Mouse (Mus musculus): ENCODE measurements around the gene Gm45062. TPM values are rescaled to one million over a fixed set of nuclear protein-coding genes. Genes with fewer than 3 reads are reported as not detected.

Gene Gm45062
- polyA plus RNA-seq, 1 experiment: not detected

DNA sequence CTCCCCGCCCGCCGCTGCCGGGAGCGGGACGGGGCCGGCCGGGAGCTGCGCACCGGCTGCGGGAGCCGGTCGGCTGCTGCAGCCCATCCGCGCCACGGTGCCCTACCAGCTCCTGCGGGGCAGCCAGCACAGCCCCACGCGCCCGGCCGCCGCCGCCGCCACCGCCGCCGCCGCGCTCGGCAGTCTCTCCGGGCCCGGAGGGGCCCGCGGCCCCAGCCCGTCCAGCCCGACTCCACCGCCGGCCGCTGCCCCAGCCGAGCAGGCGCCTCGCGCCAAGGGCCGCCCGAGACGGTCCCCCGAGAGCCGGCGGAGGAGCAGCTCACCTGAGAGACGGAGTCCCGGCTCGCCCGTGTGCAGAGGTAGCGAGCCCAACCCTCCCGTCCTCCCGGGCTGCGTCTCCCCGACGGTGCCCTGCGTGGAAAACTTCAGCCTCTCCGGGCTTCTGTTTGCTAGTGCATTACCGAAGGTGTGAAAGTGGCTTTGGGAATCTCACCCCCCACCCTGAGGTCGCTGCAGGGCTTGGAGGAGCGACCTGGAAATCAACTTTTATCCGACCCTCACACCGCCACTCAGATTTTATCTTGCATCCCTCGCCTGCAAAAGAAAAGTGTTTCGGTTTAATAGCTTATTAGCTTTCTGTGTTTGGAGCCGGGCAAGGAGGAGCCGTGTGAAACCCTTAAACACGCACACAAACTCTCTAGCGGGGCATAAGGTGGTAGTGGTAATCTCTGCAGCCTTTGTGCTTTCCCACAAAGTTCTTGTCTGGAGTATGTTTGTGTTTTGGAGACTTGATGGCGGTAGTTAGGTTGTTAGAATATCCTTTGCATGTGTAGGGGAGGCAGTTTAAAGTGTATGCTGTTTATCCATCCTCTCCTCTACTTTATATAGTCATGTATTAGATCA lies 251.0 kb downstream of the Gm45062 start:
- Histone ChIP-seq H3K27me3 (ENCODE audit: control insufficient read depth) (peaks cover 29% of the 10 kb centered on the region), H3K4me1 (ENCODE audit: control insufficient read depth) (peaks cover 45% of the 10 kb centered on the region), H3K9me3 (ENCODE audit: control insufficient read depth, low read length) (no peaks in the 10 kb centered on the region), H3K36me3 (ENCODE audit: control insufficient read depth) (peaks cover 17% of the 10 kb centered on the region), H3K4me3 (replicated peaks) (peak overlapping the region; percentile 93)
- TF ChIP-seq GATA1 (IDR thresholded peaks at IDR 0.05; ENCODE audit: low read length) (0 out of 2 replicates have a peak, but pooled peaks have one; percentile 5), TAL1 (IDR thresholded peaks at IDR 0.05; ENCODE audit: low read length) (no peak)

DNA sequence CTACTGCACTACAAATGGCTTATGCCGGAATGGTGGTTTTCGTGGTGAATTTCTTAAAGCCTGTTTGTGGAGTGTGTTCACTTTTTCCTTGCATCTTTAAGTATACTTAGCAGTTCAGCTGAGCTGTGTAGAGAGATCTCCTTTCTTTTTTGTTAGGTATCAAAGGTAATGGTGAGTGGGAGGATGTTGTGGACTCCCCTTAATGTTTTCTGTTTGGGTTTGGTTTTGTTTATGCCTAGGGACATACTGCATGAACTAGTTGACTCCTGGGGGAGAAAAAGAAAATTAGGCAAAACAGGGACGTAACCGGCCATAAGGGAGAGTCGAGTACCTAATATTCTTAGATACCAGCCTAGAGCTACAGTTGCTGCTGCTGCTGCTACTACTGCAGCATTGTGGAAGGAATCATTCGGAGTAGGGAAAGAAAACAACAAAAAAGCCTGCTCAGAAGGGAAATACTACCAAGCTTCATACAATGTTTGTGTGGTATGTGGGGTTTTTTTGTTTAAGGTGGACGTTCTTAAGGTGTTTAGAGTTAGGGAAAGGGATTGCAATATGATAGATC lies 251.7 kb downstream of the Gm45062 start:
- H3K36me3 ChIP-seq (ENCODE audit: control insufficient read depth): peaks cover 19% of the 10 kb centered on the region

DNA sequence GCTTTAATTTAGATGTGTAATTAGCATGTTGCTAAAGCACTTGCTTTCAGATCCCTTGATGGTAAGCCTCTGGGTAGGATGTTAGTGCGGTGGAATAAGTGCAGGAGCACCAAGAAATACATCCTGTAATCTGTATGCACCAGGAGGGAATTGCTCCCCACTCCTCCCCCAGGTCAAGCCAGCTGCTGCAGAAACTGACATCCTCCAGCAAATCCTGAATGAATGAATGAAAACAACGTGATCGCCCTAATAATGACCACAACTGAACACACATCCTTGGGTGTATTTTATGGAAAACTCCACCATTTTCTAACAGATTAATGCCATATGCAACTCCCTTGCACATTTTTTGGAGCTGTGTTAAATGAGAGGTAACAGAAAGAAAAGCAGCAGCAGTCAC lies 252.2 kb downstream of the Gm45062 start:
- Histone ChIP-seq H3K4me1 (ENCODE audit: control insufficient read depth) (peaks cover 44% of the 10 kb centered on the region), H3K9me3 (ENCODE audit: control insufficient read depth, low read length) (no peaks in the 10 kb centered on the region), H3K4me3 (replicated peaks) (peak overlapping the region; percentile 93)

More for the DNA sequence above, 251.7 kb downstream of the Gm45062 start:
- H3K4me3 ChIP-seq (replicated peaks): peak overlapping the region; percentile 93
- TF ChIP-seq TAL1 (IDR thresholded peaks at IDR 0.05; ENCODE audit: low read length) (no peak), GATA1 (IDR thresholded peaks at IDR 0.05; ENCODE audit: low read length) (no peak)
- peaks cover 29% of the 10 kb centered on the region for H3K27me3 ChIP-seq (ENCODE audit: control insufficient read depth)
- peaks cover 45% of the 10 kb centered on the region for H3K4me1 ChIP-seq (ENCODE audit: control insufficient read depth)
- no peaks in the 10 kb centered on the region for H3K9me3 ChIP-seq (ENCODE audit: control insufficient read depth, low read length)

DNA sequence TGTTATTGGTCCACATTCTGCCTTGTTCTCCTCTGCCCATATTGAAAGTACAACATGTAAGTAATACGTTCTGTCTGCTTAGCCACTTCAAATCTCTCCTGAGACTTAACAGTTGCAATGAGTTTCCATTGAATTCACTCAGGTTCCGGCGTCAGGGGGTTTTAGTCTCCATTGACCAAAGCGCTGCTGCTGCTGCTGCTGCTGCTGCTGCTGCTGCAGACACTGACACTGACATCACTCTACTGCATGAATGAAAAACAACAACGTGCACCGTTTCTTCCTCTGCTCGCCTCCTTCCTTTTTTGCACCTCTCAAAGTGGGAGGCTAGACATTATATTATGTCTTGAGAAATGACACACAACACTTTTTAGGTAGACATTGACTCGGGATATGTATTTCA lies 253.2 kb downstream of the Gm45062 start:
- Histone ChIP-seq H3K36me3 (ENCODE audit: control insufficient read depth) (peaks cover 24% of the 10 kb centered on the region), H3K4me1 (ENCODE audit: control insufficient read depth) (peaks cover 39% of the 10 kb centered on the region), H3K4me3 (replicated peaks) (peak overlapping the region; percentile 5), H3K27me3 (ENCODE audit: control insufficient read depth) (peaks cover 29% of the 10 kb centered on the region), H3K9me3 (ENCODE audit: control insufficient read depth, low read length) (no peaks in the 10 kb centered on the region)
- TF ChIP-seq TAL1 (IDR thresholded peaks at IDR 0.05; ENCODE audit: low read length) (no peak), GATA1 (IDR thresholded peaks at IDR 0.05; ENCODE audit: low read length) (no peak)

More for the DNA sequence above, 252.2 kb downstream of the Gm45062 start:
- TF ChIP-seq TAL1 (IDR thresholded peaks at IDR 0.05; ENCODE audit: low read length) (no peak; the same call in 2 of the 3 replicates), GATA1 (IDR thresholded peaks at IDR 0.05; ENCODE audit: low read length) (no peak)
- Histone ChIP-seq H3K36me3 (ENCODE audit: control insufficient read depth) (peaks cover 22% of the 10 kb centered on the region), H3K27me3 (ENCODE audit: control insufficient read depth) (peaks cover 29% of the 10 kb centered on the region)

DNA sequence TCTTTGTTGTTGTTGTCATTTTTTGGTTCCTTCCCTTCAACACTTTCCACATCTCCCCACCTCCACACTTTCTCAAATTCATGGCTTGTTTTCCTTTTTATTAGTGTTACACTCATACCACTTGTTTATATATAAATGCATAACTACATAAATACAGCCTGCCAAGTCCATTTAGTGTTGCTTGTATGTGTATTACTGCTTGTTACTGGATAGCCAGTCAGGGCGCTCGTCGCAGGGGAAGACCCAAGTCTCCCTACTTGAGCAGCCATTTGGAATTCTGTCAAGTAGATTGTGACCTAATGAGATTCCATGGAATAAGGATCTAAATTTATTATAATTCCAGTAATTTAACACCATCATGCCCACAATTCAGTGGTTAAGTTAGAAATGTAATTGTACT lies 260.4 kb downstream of the Gm45062 start:
- Histone ChIP-seq H3K27me3 (ENCODE audit: control insufficient read depth) (no peaks in the 10 kb centered on the region), H3K4me1 (ENCODE audit: control insufficient read depth) (peaks cover 43% of the 10 kb centered on the region), H3K4me3 (replicated peaks) (no peak overlapping the region), H3K9me3 (ENCODE audit: control insufficient read depth, low read length) (no peaks in the 10 kb centered on the region), H3K36me3 (ENCODE audit: control insufficient read depth) (peaks cover 16% of the 10 kb centered on the region)
- TF ChIP-seq GATA1 (IDR thresholded peaks at IDR 0.05; ENCODE audit: low read length) (no peak), TAL1 (IDR thresholded peaks at IDR 0.05; ENCODE audit: low read length) (no peak)

DNA sequence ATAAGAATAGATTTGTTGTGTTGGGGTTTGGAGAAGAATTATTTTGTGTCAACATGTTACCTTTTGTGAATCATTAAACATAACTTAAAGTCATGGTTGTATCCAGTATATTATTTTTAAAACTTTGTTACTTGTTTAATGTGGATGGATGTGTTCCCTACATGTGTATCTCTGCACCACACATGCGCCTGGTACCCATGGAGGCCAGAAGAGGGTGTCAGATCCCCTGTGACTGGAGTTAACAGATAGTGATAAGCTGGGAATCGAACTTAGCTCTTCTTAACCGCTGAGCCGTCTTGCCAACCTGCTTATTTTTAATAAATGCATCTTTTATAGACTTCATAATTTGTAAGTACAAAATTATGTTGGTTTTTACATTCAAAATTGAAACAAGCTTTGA lies 262.0 kb downstream of the Gm45062 start:
- H3K9me3 ChIP-seq (ENCODE audit: control insufficient read depth, low read length): no peaks in the 10 kb centered on the region

DNA sequence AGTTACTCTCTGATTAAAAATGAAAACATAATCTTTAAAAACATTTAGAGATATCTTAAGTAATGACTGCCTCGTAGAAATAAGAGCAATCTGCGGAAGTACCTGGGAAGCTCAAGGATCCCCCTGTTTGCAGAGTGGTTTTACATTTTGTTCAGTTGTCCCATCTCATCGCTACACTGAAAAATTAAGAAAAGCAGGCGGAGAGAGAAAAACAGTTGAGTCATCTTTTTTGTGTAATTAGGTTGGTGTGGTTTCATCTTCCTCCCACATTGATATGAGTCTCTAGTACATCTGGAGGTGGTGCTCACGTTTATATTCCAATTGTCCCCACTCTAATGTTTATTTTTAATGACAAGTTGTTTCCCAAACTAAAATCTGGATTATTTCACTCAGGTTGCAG lies 265.5 kb downstream of the Gm45062 start:
- no peaks in the 10 kb centered on the region for H3K27me3 ChIP-seq (ENCODE audit: control insufficient read depth)
- H3K4me3 ChIP-seq (replicated peaks): no peak overlapping the region
- peaks cover 5% of the 10 kb centered on the region; the same call in 1 of the 2 replicates for H3K36me3 ChIP-seq (ENCODE audit: control insufficient read depth)
- peaks cover 40% of the 10 kb centered on the region for H3K4me1 ChIP-seq (ENCODE audit: control insufficient read depth)
- H3K9me3 ChIP-seq (ENCODE audit: control insufficient read depth, low read length): no peaks in the 10 kb centered on the region
- TF ChIP-seq GATA1 (IDR thresholded peaks at IDR 0.05; ENCODE audit: low read length) (no peak), TAL1 (IDR thresholded peaks at IDR 0.05; ENCODE audit: low read length) (no peak)

More for the DNA sequence above, 262.0 kb downstream of the Gm45062 start:
- peaks cover 12% of the 10 kb centered on the region for H3K36me3 ChIP-seq (ENCODE audit: control insufficient read depth)
- TF ChIP-seq TAL1 (IDR thresholded peaks at IDR 0.05; ENCODE audit: low read length) (peak; percentile 40; the same call in 2 of the 3 replicates), GATA1 (IDR thresholded peaks at IDR 0.05; ENCODE audit: low read length) (no peak)
- no peak overlapping the region for H3K4me3 ChIP-seq (replicated peaks)
- H3K27me3 ChIP-seq (ENCODE audit: control insufficient read depth): no peaks in the 10 kb centered on the region
- H3K4me1 ChIP-seq (ENCODE audit: control insufficient read depth): peaks cover 44% of the 10 kb centered on the region

DNA sequence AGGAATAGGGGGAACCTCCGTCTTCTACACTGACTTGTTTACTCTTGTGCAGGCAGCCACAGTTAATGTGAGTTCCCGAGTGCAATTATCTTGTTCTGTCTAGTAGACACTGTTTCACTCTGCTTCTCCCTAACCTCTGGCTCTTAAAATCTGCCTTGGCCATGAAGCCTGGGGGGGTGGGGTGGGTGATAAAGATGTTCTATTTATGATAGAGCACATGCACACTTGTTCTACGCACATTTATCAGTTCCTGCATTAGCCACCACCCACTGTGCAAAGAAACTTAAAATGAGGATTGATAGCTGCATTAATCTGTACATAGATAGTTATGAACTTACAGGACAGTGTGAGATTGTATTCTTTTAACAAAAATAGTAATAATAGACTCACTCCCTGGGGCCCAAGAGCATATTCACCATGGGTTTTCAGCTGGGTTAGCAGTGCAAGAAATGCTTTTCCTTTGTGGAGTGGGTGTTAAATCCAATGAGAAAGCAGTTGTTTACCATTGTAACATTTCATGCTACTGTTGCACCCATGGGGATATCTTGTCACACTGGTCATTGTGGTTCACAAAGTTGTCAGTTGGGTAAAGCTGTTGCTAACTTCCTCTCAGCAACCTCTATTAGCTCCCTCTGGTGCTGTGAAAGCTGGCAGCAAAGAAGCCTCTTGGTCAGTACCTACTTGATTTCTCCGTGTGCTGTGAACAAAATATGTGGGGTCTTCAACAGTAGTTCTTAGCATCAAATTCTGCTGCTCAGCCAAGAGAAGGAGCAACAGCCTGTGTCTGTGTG lies 272.0 kb downstream of the Gm45062 start:
- TF ChIP-seq GATA1 (IDR thresholded peaks at IDR 0.05; ENCODE audit: low read length) (no peak), TAL1 (IDR thresholded peaks at IDR 0.05; ENCODE audit: low read length) (no peak)
- Histone ChIP-seq H3K36me3 (ENCODE audit: control insufficient read depth) (no peaks in the 10 kb centered on the region; the same call in none of the 2 replicates), H3K4me1 (ENCODE audit: control insufficient read depth) (peaks cover 23% of the 10 kb centered on the region), H3K27me3 (ENCODE audit: control insufficient read depth) (no peaks in the 10 kb centered on the region), H3K9me3 (ENCODE audit: control insufficient read depth, low read length) (no peaks in the 10 kb centered on the region), H3K4me3 (replicated peaks) (peak overlapping the region; percentile 5)

Measured in erythroblast, embryonic 14.5 days (primary cell).